Mouse (Mus musculus): ENCODE results near the gene Tns1. TPM values are rescaled to one million over a fixed set of nuclear protein-coding genes. Genes with fewer than 3 reads are reported as not detected.

The Tns1 gene
- polyA plus RNA-seq, 1 experiment from 2014 or later: 84.7 TPM

Other genes starting within 250 kb of the Tns1 start
- not detected in 3 replicates for gene Rufy4, start 1.1 kb upstream of the Tns1 start, polyA plus RNA-seq (2018)
- gene Cxcr2, start 29.5 kb upstream of the Tns1 start, polyA plus RNA-seq (2018): 0.11 to 0.76 TPM (median 0.16 TPM) in 3 replicates
- not detected in 3 replicates for gene Cxcr1, start 70.2 kb upstream of the Tns1 start, polyA plus RNA-seq (2018)
- 677 to 1,406 TPM (median 1,257 TPM) in 3 replicates for gene Arpc2, start 111.6 kb upstream of the Tns1 start, polyA plus RNA-seq (2018)
- not detected in 3 replicates for gene Gpbar1, start 154.1 kb upstream of the Tns1 start, polyA plus RNA-seq (2018)
- gene Aamp, start 160.3 kb upstream of the Tns1 start, polyA plus RNA-seq (2018): 115 to 127 TPM (median 119 TPM) in 3 replicates
- gene Pnkd, start 160.5 kb upstream of the Tns1 start, polyA plus RNA-seq (2018): 20.6 to 40.9 TPM (median 36.6 TPM) in 3 replicates
- 46.8 to 61.2 TPM (median 52.2 TPM) in 3 replicates for gene Tmbim1, start 181.2 kb upstream of the Tns1 start, polyA plus RNA-seq (2018)
- gene Catip, start 237.7 kb upstream of the Tns1 start, polyA plus RNA-seq (2018): 0.19 to 0.80 TPM (median 0.30 TPM) in 3 replicates

Data from macrophage (primary cell).